Mouse (Mus musculus) embryonic facial prominence, embryonic 14.5 days (tissue): ENCODE results near the gene Zkscan14. TPM values are rescaled to one million over a fixed set of nuclear protein-coding genes. Genes with fewer than 3 reads are reported as not detected.

Experiments
- ATAC-seq: fragments of 200-750 bp; cut with Nextera tagmentation; 2 replicates; pipeline ENCODE4 v1.8.0; 2017; ENCODE audit warnings: low read depth, moderate number of reproducible peaks, moderate TSS enrichment
- DNase-seq: peaks from one replicate; pipeline ENCODE4 v3.0.0-alpha.2; 2015; ENCODE audit warnings: low spot score
- H3K27ac ChIP-seq: fragments of 300-500 bp; sonication (generic); replicated peaks from 2 replicates; pipeline ENCODE4 v1.5.1; 2014; ENCODE audit warnings: low read depth, mild to moderate bottlenecking, low read length, moderate library complexity
- H3K27me3 ChIP-seq: fragments of 300-500 bp; sonication (generic); replicated peaks from 2 replicates; pipeline ENCODE4 v1.6.1; 2014; ENCODE audit warnings: low read length; ENCODE audit not compliant: control insufficient read depth, insufficient read depth
- H3K36me3 ChIP-seq: fragments of 300-500 bp; sonication (generic); 2 replicates; pipeline ENCODE4 v1.6.1; 2014; ENCODE audit warnings: low read length, mixed read lengths; ENCODE audit not compliant: control insufficient read depth, insufficient read depth
- H3K4me1 ChIP-seq: fragments of 300-500 bp; sonication (generic); 2 replicates; pipeline ENCODE4 v1.6.1; 2014; ENCODE audit warnings: antibody characterized with exemption, low read length; ENCODE audit not compliant: control insufficient read depth, insufficient read depth
- H3K4me2 ChIP-seq: fragments of 300-500 bp; sonication (generic); 2 replicates; pipeline ENCODE4 v1.6.1; 2014; ENCODE audit warnings: low read depth, mild to moderate bottlenecking, low read length, moderate library complexity, mixed read lengths
- H3K4me3 ChIP-seq: fragments of 300-500 bp; sonication (generic); 2 replicates; pipeline ENCODE4 v1.5.1; 2014; ENCODE audit warnings: low read depth, mild to moderate bottlenecking, low read length
- H3K9ac ChIP-seq: fragments of 300-500 bp; sonication (generic); 2 replicates; pipeline ENCODE4 v1.6.1; 2014; ENCODE audit warnings: low read depth, mild to moderate bottlenecking, low read length, moderate library complexity, mixed read lengths
- H3K9me3 ChIP-seq: fragments of 300-500 bp; sonication (generic); 2 replicates; pipeline ENCODE4 v1.6.1; 2016; ENCODE audit warnings: low read length; ENCODE audit not compliant: control insufficient read depth
- WGBS: fragments of 180-500 bp; shearing (Covaris S2); extraction: QIAGEN DNeasy Blood & Tissue Kit; methylation state at CpG from one replicate; pipeline ENCODE4 v1.1.7; 2014; 5-methylcytosine and 5-hydroxymethylcytosine counted together
- polyA plus RNA-seq: library from polyadenylated mRNA; unstranded; fragments of >200 nt; fragmentation: Nextera tagmentation; extraction: Ambion mirVana; gene quantifications from 2 replicates; pipeline ENCODE4 v1.2.1, GENCODE M21; 2014

The Zkscan14 gene
- polyA plus RNA-seq, 1 experiment from 2014 or later, result 6.6 TPM

GRCm38 (mm10) chr5:145191962-145192361 lies 9.7 kb downstream of the Zkscan14 start, which contains the start of gene Atp5j2:
Atp5j2 (minus strand) TSS chr5:145192062.
- DNase-seq (no peak), ATAC-seq (no peak)
- WGBS, result 88% methylated on average over 2 of the region's 2 CpGs
- no peaks in the 10 kb centered on the region for H3K27me3 ChIP-seq
- H3K9me3 ChIP-seq, result no peaks in the 10 kb centered on the region
- H3K4me1 ChIP-seq, result peaks cover 9% of the 10 kb centered on the region; the same call in 1 of the 2 replicates
- H3K4me2 ChIP-seq, result peak within 1 kb of the TSS; percentile 87
- peak within 1 kb of the TSS; percentile 96 for H3K9ac ChIP-seq
- peak within 1 kb of the TSS; percentile 76 for H3K27ac ChIP-seq
- peak within 1 kb of the TSS; percentile 82 for H3K4me3 ChIP-seq
- peaks cover 44% of the 10 kb centered on the region for H3K36me3 ChIP-seq

GRCm38 (mm10) chr5:145190875-145191798 lies 10.5 kb downstream of the Zkscan14 start:
- no peaks in the 10 kb centered on the region for H3K9me3 ChIP-seq
- H3K36me3 ChIP-seq, result peaks cover 46% of the 10 kb centered on the region
- DNase-seq (peak; percentile 95), ATAC-seq (peak; percentile 95)
- peak overlapping the region; percentile 96 for H3K9ac ChIP-seq
- peak overlapping the region; percentile 87 for H3K4me2 ChIP-seq
- H3K27ac ChIP-seq, result peak overlapping the region; percentile 76
- no peaks in the 10 kb centered on the region for H3K27me3 ChIP-seq
- H3K4me3 ChIP-seq, result peak overlapping the region; percentile 82
- 1% methylated on average over 39 of the region's 41 CpGs for WGBS
- H3K4me1 ChIP-seq, result peaks cover 9% of the 10 kb centered on the region; the same call in 1 of the 2 replicates

GRCm38 (mm10) chr5:145190373-145190772 lies 11.3 kb downstream of the Zkscan14 start:
- peak overlapping the region; percentile 96 for H3K9ac ChIP-seq
- peak overlapping the region; percentile 82 for H3K4me3 ChIP-seq
- no peaks in the 10 kb centered on the region for H3K9me3 ChIP-seq
- 44% methylated on average over 5 of the region's 5 CpGs for WGBS
- peaks cover 9% of the 10 kb centered on the region; the same call in 1 of the 2 replicates for H3K4me1 ChIP-seq
- peak overlapping the region; percentile 87 for H3K4me2 ChIP-seq
- H3K27ac ChIP-seq, result no peak overlapping the region; the same call in 1 of the 2 replicates
- DNase-seq (no peak), ATAC-seq (no peak)
- H3K27me3 ChIP-seq, result no peaks in the 10 kb centered on the region
- H3K36me3 ChIP-seq, result peaks cover 47% of the 10 kb centered on the region

GRCm38 (mm10) chr5:145189416-145189815 lies 12.3 kb downstream of the Zkscan14 start:
- Histone ChIP-seq H3K27me3 (no peaks in the 10 kb centered on the region), H3K27ac (no peak overlapping the region), H3K9ac (no peak overlapping the region), H3K36me3 (peaks cover 47% of the 10 kb centered on the region), H3K9me3 (no peaks in the 10 kb centered on the region), H3K4me1 (peaks cover 9% of the 10 kb centered on the region; the same call in 1 of the 2 replicates), H3K4me3 (no peak overlapping the region), H3K4me2 (peak overlapping the region; percentile 87; the same call in 1 of the 2 replicates)
- DNase-seq (no peak), ATAC-seq (no peak)
- WGBS, result 92% methylated on average over 6 of the region's 6 CpGs

GRCm38 (mm10) chr5:145185244-145185643 lies 16.4 kb downstream of the Zkscan14 start:
- peaks cover 4% of the 10 kb centered on the region; the same call in 1 of the 2 replicates for H3K4me1 ChIP-seq
- ATAC-seq (no peak), DNase-seq (no peak)
- no peak overlapping the region for H3K4me3 ChIP-seq
- H3K4me2 ChIP-seq, result no peak overlapping the region
- peaks cover 83% of the 10 kb centered on the region for H3K36me3 ChIP-seq
- no peaks in the 10 kb centered on the region for H3K9me3 ChIP-seq
- no peak overlapping the region for H3K9ac ChIP-seq
- H3K27ac ChIP-seq, result no peak overlapping the region
- WGBS, result 86% methylated on average over 2 of the region's 2 CpGs
- H3K27me3 ChIP-seq, result no peaks in the 10 kb centered on the region

GRCm38 (mm10) chr5:145178461-145178980 lies 23.1 kb downstream of the Zkscan14 start:
- no peak overlapping the region for H3K4me2 ChIP-seq
- no peak overlapping the region for H3K4me3 ChIP-seq
- no peak overlapping the region for H3K27ac ChIP-seq
- peaks cover 98% of the 10 kb centered on the region for H3K36me3 ChIP-seq
- no peaks in the 10 kb centered on the region for H3K4me1 ChIP-seq
- DNase-seq, result no peak
- no peaks in the 10 kb centered on the region for H3K27me3 ChIP-seq
- no peak overlapping the region for H3K9ac ChIP-seq
- 84% methylated on average over 18 of the region's 18 CpGs for WGBS
- ATAC-seq, result no peak
- no peaks in the 10 kb centered on the region for H3K9me3 ChIP-seq

GRCm38 (mm10) chr5:145167306-145167661 lies 34.4 kb downstream of the Zkscan14 start:
- Histone ChIP-seq H3K36me3 (peaks cover 53% of the 10 kb centered on the region), H3K27ac (peak overlapping the region; percentile 79), H3K4me1 (peaks cover 15% of the 10 kb centered on the region; the same call in 1 of the 2 replicates), H3K9ac (peak overlapping the region; percentile 94), H3K4me2 (peak overlapping the region; percentile 96), H3K9me3 (no peaks in the 10 kb centered on the region), H3K4me3 (peak overlapping the region; percentile 93), H3K27me3 (no peaks in the 10 kb centered on the region)
- 3% methylated on average over 10 of the region's 28 CpGs for WGBS
- DNase-seq, result peak; percentile 40
- peak; percentile 36 for ATAC-seq

GRCm38 (mm10) chr5:145166536-145167305 lies 34.9 kb downstream of the Zkscan14 start, which contains the start of the genes Ptcd1 and Cpsf4:
Ptcd1 (minus strand) TSS chr5:145167108.
Cpsf4 (plus strand) TSS chr5:145167213.
- DNase-seq, result peak; percentile 100

More at GRCm38 (mm10) chr5:145166536-145167305, 34.9 kb downstream of the Zkscan14 start, which contains the start of the genes Ptcd1 and Cpsf4:
- 1% methylated on average over 34 of the region's 51 CpGs for WGBS
- Histone ChIP-seq H3K27me3 (no peaks in the 10 kb centered on the region), H3K36me3 (peaks cover 52% of the 10 kb centered on the region), H3K9me3 (no peaks in the 10 kb centered on the region), H3K4me2 (peak within 1 kb of the TSS; percentile 96), H3K9ac (peak within 1 kb of the TSS; percentile 94), H3K4me3 (peak within 1 kb of the TSS; percentile 93), H3K27ac (peak within 1 kb of the TSS; percentile 79), H3K4me1 (peaks cover 15% of the 10 kb centered on the region; the same call in 1 of the 2 replicates)
- ATAC-seq, result peak; percentile 96
